Mouse (Mus musculus) adrenal gland, adult 10 weeks (tissue): ENCODE results near the gene Wdr19. TPM values are rescaled to one million over a fixed set of nuclear protein-coding genes. Genes with fewer than 3 reads are reported as not detected.

Experiments
- polyA plus RNA-seq: library from polyadenylated mRNA; stranded (reverse); fragments of 350-450 nt; fragmentation: Illumina TruSeq; extraction: RNeasy Lipid Tissue Mini Kit (QIAGEN cat#74804); gene quantifications from one replicate; pipeline ENCODE4 v1.2.3, GENCODE M21; 2014; ENCODE audit warnings: low read depth, low replicate concordance

Wdr19 gene
- polyA plus RNA-seq = 12.6 TPM

GRCm38 (mm10) chr5:65199346-65200128 is at the start of gene Wdr19:
Gene Wdr19 (plus strand): TSS chr5:65199696.

Other genes with a start within 250 kb of the Wdr19 start
- 1.8 TPM for gene Tlr6, start 239.6 kb upstream of the Wdr19 start, polyA plus RNA-seq
- gene Fam114a1, start 229.6 kb upstream of the Wdr19 start, polyA plus RNA-seq = 29.0 TPM
- not detected for gene Tmem156, start 107.6 kb upstream of the Wdr19 start, polyA plus RNA-seq
- 143 TPM for gene Klhl5, start 92.2 kb upstream of the Wdr19 start, polyA plus RNA-seq
- 49.6 TPM for gene Rfc1, start 136.0 kb downstream of the Wdr19 start, polyA plus RNA-seq
- gene Klb, start 148.6 kb downstream of the Wdr19 start, polyA plus RNA-seq = 5.3 TPM
- 580 TPM for gene Rpl9, start 191.7 kb downstream of the Wdr19 start, polyA plus RNA-seq
- gene Lias, start 191.8 kb downstream of the Wdr19 start, polyA plus RNA-seq = 116 TPM
- gene Ugdh, start 236.3 kb downstream of the Wdr19 start, polyA plus RNA-seq = 208 TPM